Mouse (Mus musculus): ENCODE measurements around the gene Hp1bp3. TPM values are rescaled to one million over a fixed set of nuclear protein-coding genes. Genes with fewer than 3 reads are reported as not detected.

The Hp1bp3 gene
- polyA plus RNA-seq (2012; rRNA removed) (25.2 and 34.7 TPM in 2 replicates), polyA plus RNA-seq (2014; fragmentation: Nextera tagmentation; extraction: Ambion mirVana) (36.1 and 41.9 TPM in 2 replicates)

GRCm38 (mm10) chr4:138216200-138216890 lies at the start of gene Hp1bp3:
Gene Hp1bp3 (plus strand): TSS chr4:138216296.
- peaks cover 24 to 31% of the 10 kb centered on the region in 2 experiments for H3K4me1 ChIP-seq (replicated peaks; ENCODE audit: control insufficient read depth in 2 of 2, insufficient read depth in 2 of 2, low read length in 1 of 2)
- H3K9ac ChIP-seq (replicated peaks): peak within 1 kb of the TSS; percentile 94
- H3K9me3 ChIP-seq (ENCODE audit: control insufficient read depth, low read length): no peaks in the 10 kb centered on the region
- under 1% methylated on average over 75 of the region's 84 CpGs for WGBS (ENCODE audit: insufficient replicate concordance)
- ATAC-seq (ENCODE audit: insufficient read depth): peak; percentile 68
- peak; percentile 35 to 37 (median 37) for DNase-seq (ENCODE audit: low read depth in 3 of 3, low spot score in 3 of 3)
- TF ChIP-seq CTCF (IDR thresholded peaks at IDR 0.05; ENCODE audit: low read depth): no peak
- no peak for TF ChIP-seq EP300 (IDR thresholded peaks at IDR 0.05; ENCODE audit: low read depth)
- H3K36me3 ChIP-seq (replicated peaks; ENCODE audit: control insufficient read depth, insufficient read depth, low read depth): peaks cover 7% of the 10 kb centered on the region
- peak within 1 kb of the TSS; percentile 82 to 95 for H3K4me3 ChIP-seq (ENCODE audit: insufficient read depth in 1 of 2, low read depth in 2 of 2, low read length in 2 of 2)
- H3K27ac ChIP-seq: peak within 1 kb of the TSS; percentile 80
- H3K27me3 ChIP-seq (ENCODE audit: control insufficient read depth, insufficient read depth, low read length): no peaks in the 10 kb centered on the region
- peak within 1 kb of the TSS; percentile 87 for H3K4me2 ChIP-seq (ENCODE audit: low read depth)

GRCm38 (mm10) chr4:138166519-138166918 lies 49.6 kb upstream of the Hp1bp3 start:
- ATAC-seq (ENCODE audit: insufficient read depth) (no peak), DNase-seq (ENCODE audit: low read depth in 3 of 3, low spot score in 3 of 3) (no peak)
- 0 out of 4 replicates have a peak, but pooled peaks cover 0 to 2% of the 10 kb centered on the region in 2 experiments for H3K4me1 ChIP-seq (replicated peaks; ENCODE audit: control insufficient read depth in 2 of 2, insufficient read depth in 2 of 2, low read length in 1 of 2)
- no peak for TF ChIP-seq CTCF (IDR thresholded peaks at IDR 0.05; ENCODE audit: low read depth)
- TF ChIP-seq EP300 (IDR thresholded peaks at IDR 0.05; ENCODE audit: low read depth): no peak
- no peak overlapping the region for H3K9ac ChIP-seq (replicated peaks)
- no peak overlapping the region for H3K27ac ChIP-seq
- peaks cover 15% of the 10 kb centered on the region for H3K36me3 ChIP-seq (replicated peaks; ENCODE audit: control insufficient read depth, insufficient read depth, low read depth)
- H3K4me2 ChIP-seq (ENCODE audit: low read depth): no peak overlapping the region
- no peaks in the 10 kb centered on the region for H3K27me3 ChIP-seq (ENCODE audit: control insufficient read depth, insufficient read depth, low read length)
- no peak overlapping the region for H3K4me3 ChIP-seq (ENCODE audit: insufficient read depth in 1 of 2, low read depth in 2 of 2, low read length in 2 of 2)
- no peaks in the 10 kb centered on the region for H3K9me3 ChIP-seq (ENCODE audit: control insufficient read depth, low read length)
- WGBS (ENCODE audit: insufficient replicate concordance): 80% methylated on average over 10 of the region's 10 CpGs

- no peak overlapping the region for H3K4me3 ChIP-seq (ENCODE audit: insufficient read depth in 1 of 2, low read depth in 2 of 2, low read length in 2 of 2)
- no peak overlapping the region for H3K4me2 ChIP-seq (ENCODE audit: low read depth)
- no peaks in the 10 kb centered on the region for H3K27me3 ChIP-seq (ENCODE audit: control insufficient read depth, insufficient read depth, low read length)
- no peaks in the 10 kb centered on the region for H3K9me3 ChIP-seq (ENCODE audit: control insufficient read depth, low read length)
- ATAC-seq (ENCODE audit: insufficient read depth) (peak; percentile 52; the same call in 1 of the 2 replicates), DNase-seq (ENCODE audit: low read depth in 3 of 3, low spot score in 3 of 3) (no peak)
- TF ChIP-seq EP300 (IDR thresholded peaks at IDR 0.05; ENCODE audit: low read depth): no peak
- TF ChIP-seq CTCF (IDR thresholded peaks at IDR 0.05; ENCODE audit: low read depth): no peak
- H3K27ac ChIP-seq: no peak overlapping the region
- WGBS (ENCODE audit: insufficient replicate concordance): 63% methylated on average over 3 of the region's 3 CpGs
- H3K36me3 ChIP-seq (replicated peaks; ENCODE audit: control insufficient read depth, insufficient read depth, low read depth): peaks cover 17% of the 10 kb centered on the region
- no peak overlapping the region for H3K9ac ChIP-seq (replicated peaks)
- 0 out of 4 replicates have a peak, but pooled peaks cover 0 to 2% of the 10 kb centered on the region in 2 experiments for H3K4me1 ChIP-seq (replicated peaks; ENCODE audit: control insufficient read depth in 2 of 2, insufficient read depth in 2 of 2, low read length in 1 of 2)
Measured at GRCm38 (mm10) chr4:138168162-138168561, 47.9 kb upstream of the Hp1bp3 start.

- no peak for ATAC-seq (ENCODE audit: insufficient read depth)
- Histone ChIP-seq H3K4me2 (ENCODE audit: low read depth) (no peak overlapping the region), H3K36me3 (replicated peaks; ENCODE audit: control insufficient read depth, insufficient read depth, low read depth) (peaks cover 16% of the 10 kb centered on the region), H3K27ac (no peak overlapping the region), H3K9ac (replicated peaks) (no peak overlapping the region), H3K9me3 (ENCODE audit: control insufficient read depth, low read length) (no peaks in the 10 kb centered on the region), H3K4me3 (ENCODE audit: insufficient read depth in 1 of 2, low read depth in 2 of 2, low read length in 2 of 2) (no peak overlapping the region), H3K27me3 (ENCODE audit: control insufficient read depth, insufficient read depth, low read length) (no peaks in the 10 kb centered on the region), H3K4me1 (replicated peaks; ENCODE audit: control insufficient read depth in 2 of 2, insufficient read depth in 2 of 2, low read length in 1 of 2) (0 out of 4 replicates have a peak, but pooled peaks cover 0 to 2% of the 10 kb centered on the region in 2 experiments)
- no peak for TF ChIP-seq CTCF (IDR thresholded peaks at IDR 0.05; ENCODE audit: low read depth)
- TF ChIP-seq EP300 (IDR thresholded peaks at IDR 0.05; ENCODE audit: low read depth): no peak
- DNase-seq (ENCODE audit: low read depth in 3 of 3, low spot score in 3 of 3): no peak
- 70% methylated on average over 4 of the region's 4 CpGs for WGBS (ENCODE audit: insufficient replicate concordance)
Measured at GRCm38 (mm10) chr4:138169420-138169819, 46.7 kb upstream of the Hp1bp3 start.

- no peaks in the 10 kb centered on the region for H3K9me3 ChIP-seq (ENCODE audit: control insufficient read depth, low read length)
- no peak overlapping the region for H3K27ac ChIP-seq
- H3K36me3 ChIP-seq (replicated peaks; ENCODE audit: control insufficient read depth, insufficient read depth, low read depth): peaks cover 9% of the 10 kb centered on the region
- ATAC-seq (ENCODE audit: insufficient read depth) (no peak), DNase-seq (ENCODE audit: low read depth in 3 of 3, low spot score in 3 of 3) (no peak)
- no peak overlapping the region for H3K4me3 ChIP-seq (ENCODE audit: insufficient read depth in 1 of 2, low read depth in 2 of 2, low read length in 2 of 2)
- H3K9ac ChIP-seq (replicated peaks): no peak overlapping the region
- no peak overlapping the region for H3K4me2 ChIP-seq (ENCODE audit: low read depth)
- 68% methylated on average over 4 of the region's 4 CpGs for WGBS (ENCODE audit: insufficient replicate concordance)
- 0 out of 4 replicates have a peak, but pooled peaks cover 0 to 1% of the 10 kb centered on the region in 2 experiments for H3K4me1 ChIP-seq (replicated peaks; ENCODE audit: control insufficient read depth in 2 of 2, insufficient read depth in 2 of 2, low read length in 1 of 2)
- no peaks in the 10 kb centered on the region for H3K27me3 ChIP-seq (ENCODE audit: control insufficient read depth, insufficient read depth, low read length)
- TF ChIP-seq CTCF (IDR thresholded peaks at IDR 0.05; ENCODE audit: low read depth): no peak
- no peak for TF ChIP-seq EP300 (IDR thresholded peaks at IDR 0.05; ENCODE audit: low read depth)
Measured at GRCm38 (mm10) chr4:138172686-138173085, 43.4 kb upstream of the Hp1bp3 start.

Measured in liver, embryonic 14.5 days (tissue).